Mouse (Mus musculus): ENCODE data around the gene Actrt2.
A peak's percentile ranks its signal among the peaks of the same experiment; 100 is the strongest.

- TF ChIP-seq CTCF (IDR thresholded peaks at IDR 0.05; ENCODE audit: low read depth, low read length): no peak
- peak; percentile 92 for TF ChIP-seq EP300 (IDR thresholded peaks at IDR 0.05; ENCODE audit: insufficient read depth, low read depth, low read length)
- no peak for TF ChIP-seq POLR2A (IDR thresholded peaks at IDR 0.05; ENCODE audit: insufficient read depth, low read length)
These were observed 6.3 kb upstream of the Actrt2 start for GRCm38 (mm10) chr4:154673986-154674385.

All from ES-Bruce4 (cell line).